Mouse (Mus musculus) limb, embryonic 14.5 days (tissue): Measurements from ENCODE around the gene Gm10197. TPM values are rescaled to one million over a fixed set of nuclear protein-coding genes. Genes with fewer than 3 reads are reported as not detected.

Source experiments
- ATAC-seq: fragments of 200-750 bp; cut with Nextera tagmentation; 2 replicates; pipeline ENCODE4 v1.8.0; 2017; ENCODE audit warnings: low read depth, moderate number of reproducible peaks, moderate TSS enrichment; ENCODE audit not compliant: low FRiP score
- DNase-seq: peaks from one replicate; pipeline ENCODE4 v3.0.0-alpha.2; 2015; ENCODE audit warnings: low spot score
- H3K27ac ChIP-seq: fragments of 300-500 bp; sonication (generic); replicated peaks from 2 replicates; pipeline ENCODE4 v1.5.1; 2014; ENCODE audit warnings: low read depth, mild to moderate bottlenecking, low read length, moderate library complexity, mixed read lengths
- H3K27me3 ChIP-seq: fragments of 300-500 bp; sonication (generic); 2 replicates; pipeline ENCODE4 v1.6.1; 2014; ENCODE audit warnings: low read length, mixed read lengths; ENCODE audit not compliant: control insufficient read depth, insufficient read depth
- H3K36me3 ChIP-seq: fragments of 300-500 bp; sonication (generic); 2 replicates; pipeline ENCODE4 v1.6.1; 2014; ENCODE audit warnings: mild to moderate bottlenecking, low read length, moderate library complexity, mixed read lengths; ENCODE audit not compliant: control insufficient read depth, insufficient read depth
- H3K4me1 ChIP-seq: fragments of 300-500 bp; sonication (generic); 2 replicates; pipeline ENCODE4 v1.6.1; 2014; ENCODE audit warnings: antibody characterized with exemption, low read length, mixed read lengths; ENCODE audit not compliant: control insufficient read depth, insufficient read depth
- H3K4me2 ChIP-seq: fragments of 300-500 bp; sonication (generic); replicated peaks from 2 replicates; pipeline ENCODE4 v1.6.1; 2014; ENCODE audit warnings: low read depth, mild to moderate bottlenecking, low read length, moderate library complexity; ENCODE audit not compliant: severe bottlenecking
- H3K4me3 ChIP-seq: fragments of 300-500 bp; sonication (generic); replicated peaks from 2 replicates; pipeline ENCODE4 v1.5.1; 2014; ENCODE audit warnings: low read length
- H3K9ac ChIP-seq: fragments of 300-500 bp; sonication (generic); 2 replicates; pipeline ENCODE4 v1.6.1; 2014; ENCODE audit warnings: mild to moderate bottlenecking, low read depth, low read length, moderate library complexity; ENCODE audit not compliant: severe bottlenecking
- H3K9me3 ChIP-seq: fragments of 300-500 bp; sonication (generic); 2 replicates; pipeline ENCODE4 v1.6.1; 2016; ENCODE audit warnings: low read length; ENCODE audit not compliant: control insufficient read depth
- POLR2A ChIP-seq: fragments of 200-500 bp; IDR thresholded peaks from 2 replicates; pipeline ENCODE4 v1.8.0; 2012; ENCODE audit warnings: inconsistent platforms, mild to moderate bottlenecking, moderate library complexity, borderline replicate concordance; ENCODE audit not compliant: insufficient read depth, insufficient read length; ENCODE audit errors: extremely low read depth
- WGBS: fragments of 180-500 bp; shearing (Covaris S2); extraction: QIAGEN DNeasy Blood & Tissue Kit; methylation state at CpG from one replicate; pipeline ENCODE4 v1.1.7; 2014; 5-methylcytosine and 5-hydroxymethylcytosine counted together
- polyA plus RNA-seq, 2 experiments: library from polyadenylated mRNA; depleted of rRNA in 1 of 2; stranded (reverse) in 1 of 2; unstranded in 1 of 2; fragments of >200 nt; fragmentation: Nextera tagmentation in 1 of 2; extraction: Ambion mirVana in 1 of 2; gene quantifications; 2 replicates each; pipeline versions ENCODE4 v1.2.1 to v1.2.3; 2012 to 2014

Gm10197 gene
- polyA plus RNA-seq (2012; rRNA removed), result not detected in 2 replicates
- 4.4 TPM in 1 of 2 replicates, not detected in the other for polyA plus RNA-seq (2014; fragmentation: Nextera tagmentation; extraction: Ambion mirVana)

DNA sequence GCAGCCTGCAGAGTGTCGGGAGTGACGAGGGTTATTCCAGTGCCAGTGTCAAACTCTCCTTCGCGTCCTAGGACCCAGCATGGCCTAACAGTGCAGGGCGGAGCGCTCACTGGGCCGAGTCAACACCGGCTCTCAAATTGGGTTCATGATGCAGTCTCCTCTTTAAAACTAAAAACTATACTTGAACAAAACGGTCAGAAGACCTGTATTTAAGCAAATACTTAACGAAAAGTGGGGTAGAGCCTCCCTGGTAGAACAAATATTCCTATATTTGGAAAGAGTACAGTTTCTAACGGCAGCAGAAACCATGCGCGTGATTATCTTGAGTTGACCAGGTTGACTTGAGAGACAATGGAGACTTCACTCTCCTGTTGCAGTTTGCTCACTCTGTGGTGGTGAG lies at the start of gene Gm10197:
TSS of gene Gm10197 (minus strand) at position 101 of the 400 bp plus-strand sequence.
- Histone ChIP-seq H3K4me1 (peaks cover 24% of the 10 kb centered on the region), H3K9me3 (no peaks in the 10 kb centered on the region), H3K4me3 (no peak within 1 kb of the TSS), H3K27me3 (no peaks in the 10 kb centered on the region), H3K4me2 (no peak within 1 kb of the TSS), H3K9ac (no peak within 1 kb of the TSS), H3K36me3 (peaks cover 38% of the 10 kb centered on the region), H3K27ac (no peak within 1 kb of the TSS)
- no peak for DNase-seq
- TF ChIP-seq POLR2A, result no peak
- ATAC-seq, result no peak
- 76% methylated on average over 13 of the region's 13 CpGs for WGBS

GRCm38 (mm10) chr19:53420924-53421582 lies 49.5 kb upstream of the Gm10197 start:
- Histone ChIP-seq H3K27ac (peak overlapping the region; percentile 87), H3K4me3 (peak overlapping the region; percentile 37), H3K4me2 (peak overlapping the region; percentile 72), H3K27me3 (no peaks in the 10 kb centered on the region), H3K9ac (peak overlapping the region; percentile 49), H3K4me1 (peaks cover 11% of the 10 kb centered on the region; the same call in 1 of the 2 replicates), H3K36me3 (no peaks in the 10 kb centered on the region), H3K9me3 (no peaks in the 10 kb centered on the region)
- 1% methylated on average over 19 of the region's 19 CpGs for WGBS
- TF ChIP-seq POLR2A, result no peak
- ATAC-seq (peak; percentile 94), DNase-seq (peak; percentile 92)

DNA sequence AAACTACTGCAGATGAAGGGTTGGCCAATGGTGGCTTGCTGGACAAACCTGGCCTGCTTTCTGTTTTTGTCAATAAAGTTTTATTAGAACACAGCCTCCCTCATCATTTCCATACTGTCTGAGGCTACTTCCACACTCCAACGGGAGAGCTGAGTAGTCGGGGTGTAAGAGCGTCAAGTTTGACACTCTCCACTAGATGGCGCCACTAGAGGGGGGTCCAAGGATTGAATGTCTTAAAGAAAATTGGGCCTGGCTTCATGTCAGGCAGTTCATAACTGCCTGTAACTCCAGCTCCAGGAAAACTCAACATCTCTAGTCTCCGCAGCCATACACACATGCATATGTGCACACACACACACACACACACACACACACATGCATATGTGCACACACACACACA lies 48.3 kb upstream of the Gm10197 start:
- Histone ChIP-seq H3K9me3 (no peaks in the 10 kb centered on the region), H3K4me3 (no peak overlapping the region), H3K9ac (no peak overlapping the region), H3K27ac (no peak overlapping the region), H3K4me1 (peaks cover 11% of the 10 kb centered on the region; the same call in 1 of the 2 replicates), H3K4me2 (no peak overlapping the region), H3K27me3 (no peaks in the 10 kb centered on the region), H3K36me3 (no peaks in the 10 kb centered on the region)
- DNase-seq (peak; percentile 44), ATAC-seq (no peak)
- no peak for TF ChIP-seq POLR2A
- WGBS, result 59% methylated on average over 5 of the region's 5 CpGs

DNA sequence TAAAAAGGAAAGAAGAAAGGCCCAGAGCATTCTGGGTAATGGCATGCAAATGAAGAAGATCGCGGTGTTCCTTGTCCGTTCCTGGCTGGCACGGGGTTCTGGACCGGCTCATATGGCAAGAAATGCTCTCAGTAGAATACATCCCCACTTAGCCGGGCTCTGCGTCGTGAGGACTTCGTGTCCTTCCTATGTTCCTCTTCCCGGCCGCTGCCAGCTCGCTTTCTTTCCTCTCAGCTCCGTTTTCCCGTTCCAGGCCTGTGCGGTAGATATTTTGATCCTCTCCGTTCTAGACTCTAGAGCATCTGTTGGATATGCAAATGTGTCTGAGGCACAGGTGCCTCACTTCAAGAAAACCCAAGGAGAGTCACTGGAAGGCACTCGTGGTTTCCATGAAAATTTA lies 43.6 kb upstream of the Gm10197 start:
- Histone ChIP-seq H3K4me1 (peaks cover 14% of the 10 kb centered on the region), H3K27ac (no peak overlapping the region), H3K4me2 (no peak overlapping the region), H3K36me3 (no peaks in the 10 kb centered on the region), H3K4me3 (no peak overlapping the region), H3K9me3 (no peaks in the 10 kb centered on the region), H3K27me3 (no peaks in the 10 kb centered on the region), H3K9ac (no peak overlapping the region)
- no peak for TF ChIP-seq POLR2A
- WGBS, result 77% methylated on average over 17 of the region's 17 CpGs
- DNase-seq, result no peak
- no peak for ATAC-seq

- H3K36me3 ChIP-seq, result no peaks in the 10 kb centered on the region
- no peak for ATAC-seq
- no peak overlapping the region for H3K9ac ChIP-seq
- 87% methylated on average over 11 of the region's 11 CpGs for WGBS
- H3K27me3 ChIP-seq, result no peaks in the 10 kb centered on the region
- TF ChIP-seq POLR2A, result no peak
- H3K9me3 ChIP-seq, result no peaks in the 10 kb centered on the region
- H3K4me2 ChIP-seq, result no peak overlapping the region
- H3K27ac ChIP-seq, result no peak overlapping the region
- peaks cover 14% of the 10 kb centered on the region for H3K4me1 ChIP-seq
- no peak for DNase-seq
- H3K4me3 ChIP-seq, result no peak overlapping the region
Measured at GRCm38 (mm10) chr19:53414650-53415049, 43.1 kb upstream of the Gm10197 start.
